Mouse (Mus musculus): ENCODE measurements around the gene Tmprss2.

DNA sequence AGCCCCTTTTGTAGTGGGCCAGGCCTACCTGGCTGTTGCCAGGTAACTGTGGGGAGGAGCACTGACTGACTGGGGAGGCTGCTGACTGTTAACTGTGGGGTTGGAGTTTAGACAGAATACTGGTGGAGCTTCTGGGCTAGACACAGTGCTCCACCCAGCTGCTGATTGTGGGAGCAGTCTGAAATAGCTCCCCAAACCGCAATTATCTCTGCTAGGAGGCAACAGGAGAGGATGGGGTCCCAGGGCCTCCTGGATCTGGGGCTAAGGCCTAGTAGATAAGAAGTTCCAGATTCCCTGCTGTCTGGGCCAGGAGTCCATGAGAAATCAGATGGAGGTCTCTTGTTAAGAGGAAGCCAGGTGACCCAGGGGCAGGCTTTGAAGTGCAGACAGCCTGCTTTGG is 74.1 kb downstream of the Tmprss2 start:
- TF ChIP-seq CTCF (IDR thresholded peaks at IDR 0.05; ENCODE audit: low read depth, low read length): no peak
- no peak for TF ChIP-seq POLR2A (IDR thresholded peaks at IDR 0.05; ENCODE audit: borderline replicate concordance, low read depth, low read length)

Data from bone marrow macrophage, adult 2 months (primary cell).